Mouse (Mus musculus): ENCODE results near the gene 4933412E24Rik.

DNA sequence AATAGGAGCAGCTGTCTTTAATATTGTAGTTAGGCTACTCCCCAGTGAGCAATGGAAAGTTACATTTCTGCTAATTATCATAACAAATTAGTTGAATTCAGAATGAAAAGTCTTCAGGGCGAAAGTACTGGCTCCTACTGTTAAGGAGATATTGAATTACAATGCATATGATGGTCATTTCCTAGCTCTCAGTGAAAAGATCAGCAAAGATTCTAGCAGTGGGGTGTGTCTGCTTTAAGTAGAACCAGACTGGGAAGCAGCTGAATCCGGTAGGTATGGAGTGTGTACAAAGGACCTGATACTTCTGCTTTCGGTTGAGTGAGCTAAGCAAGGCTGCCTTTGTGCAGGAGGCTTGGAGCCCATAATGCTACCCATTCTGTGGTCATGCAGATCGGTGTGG is 32.6 kb downstream of the 4933412E24Rik start:
- no peak for TF ChIP-seq CTCF (IDR thresholded peaks at IDR 0.05; ENCODE audit: low read depth)
- TF ChIP-seq EP300 (IDR thresholded peaks at IDR 0.05; ENCODE audit: low read depth) = no peak
